Mouse (Mus musculus) kidney, adult 8-10 months (tissue): ENCODE results near the gene Trim72.
"Not testable (repeated sequence)": the region's sequence is repeated elsewhere in the genome, so short reads cannot be mapped to it uniquely, and the experiment has no call there.

Experiments
- DNase-seq, 2 experiments: peaks; one replicate each; pipeline ENCODE4 v3.0.0; 2022

Trim72 gene

DNA sequence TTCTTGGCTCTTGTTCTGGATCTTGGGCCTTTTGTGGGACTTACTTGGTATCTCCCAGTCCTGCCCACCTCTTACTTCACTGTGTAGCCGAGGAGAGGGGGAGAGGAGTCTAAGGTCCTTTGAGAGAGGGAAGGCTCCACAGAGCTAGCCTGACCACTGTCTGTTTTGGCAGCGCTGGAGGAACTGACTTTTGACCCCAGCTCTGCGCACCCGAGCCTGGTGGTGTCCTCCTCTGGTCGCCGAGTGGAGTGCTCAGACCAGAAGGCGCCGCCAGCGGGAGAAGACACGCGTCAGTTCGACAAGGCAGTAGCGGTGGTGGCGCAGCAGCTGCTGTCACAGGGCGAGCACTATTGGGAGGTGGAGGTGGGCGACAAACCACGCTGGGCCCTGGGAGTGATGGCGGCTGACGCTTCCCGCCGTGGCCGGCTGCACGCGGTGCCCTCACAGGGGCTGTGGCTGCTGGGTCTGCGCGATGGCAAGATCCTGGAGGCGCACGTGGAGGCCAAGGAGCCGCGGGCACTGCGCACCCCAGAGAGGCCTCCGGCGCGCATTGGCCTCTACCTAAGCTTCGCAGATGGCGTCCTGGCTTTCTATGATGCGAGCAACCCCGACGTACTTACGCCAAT is 6.1 kb downstream of the Trim72 start:
- peak in 1 of 2 experiments; percentile 28 for DNase-seq

DNA sequence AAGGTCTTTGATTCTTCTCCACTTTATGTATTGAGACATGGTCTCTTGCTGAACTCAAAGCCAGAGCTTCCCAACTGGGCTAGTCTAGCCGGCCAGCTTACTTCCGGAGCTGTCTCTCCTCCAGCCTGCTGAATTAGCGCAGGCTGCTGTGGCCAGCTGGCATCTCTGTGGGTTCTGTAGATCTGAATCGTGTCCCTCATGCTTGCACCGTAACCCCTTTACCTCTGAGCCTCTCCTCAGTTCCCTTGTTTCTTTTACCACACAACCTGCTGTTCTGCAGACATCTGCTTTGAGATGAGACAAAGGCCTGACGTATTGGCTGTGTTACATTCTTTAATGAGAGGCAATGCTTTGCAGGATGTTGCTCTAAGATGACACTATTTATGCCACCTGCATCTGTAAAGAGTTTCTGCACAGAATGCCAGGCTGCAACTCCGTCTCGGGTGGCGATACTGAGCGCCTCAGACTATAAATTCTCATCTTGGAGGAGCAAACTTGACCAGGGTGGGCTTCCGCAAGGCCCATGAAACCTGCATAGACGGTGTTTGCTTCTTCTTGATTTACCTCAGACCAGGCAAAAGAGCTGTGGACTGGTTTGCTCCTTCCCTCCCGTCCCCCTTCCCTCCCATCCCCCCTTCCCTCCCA is 8.5 kb downstream of the Trim72 start:
- no peak for DNase-seq

GRCm38 (mm10) chr7:128013116-128013515 is 9.4 kb downstream of the Trim72 start:
- no peak for DNase-seq

GRCm38 (mm10) chr7:128016134-128016533 is 12.4 kb downstream of the Trim72 start:
- DNase-seq = not testable (repeated sequence)

- no peak for DNase-seq
Measured at GRCm38 (mm10) chr7:128016650-128017049, 12.9 kb downstream of the Trim72 start.

DNA sequence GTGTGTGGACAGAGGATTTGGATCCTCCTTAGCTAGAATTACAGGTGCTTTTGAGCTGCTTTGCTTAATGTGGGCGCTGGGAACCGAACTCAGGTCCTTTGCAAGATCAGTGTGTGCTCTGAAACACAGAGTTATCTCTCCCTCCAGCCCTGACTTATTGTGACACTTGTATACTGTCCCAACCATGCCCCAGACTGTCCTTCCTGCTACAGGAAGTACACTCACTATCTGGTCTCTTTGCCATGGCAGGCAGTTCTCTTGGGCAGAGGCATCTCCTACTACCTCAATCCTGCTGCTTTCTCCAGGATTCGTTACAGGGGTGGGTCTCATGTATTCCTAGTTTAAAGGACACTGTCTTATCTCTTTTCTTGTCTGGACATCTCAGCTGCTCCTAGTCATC is 14.5 kb downstream of the Trim72 start:
- DNase-seq = no peak

DNA sequence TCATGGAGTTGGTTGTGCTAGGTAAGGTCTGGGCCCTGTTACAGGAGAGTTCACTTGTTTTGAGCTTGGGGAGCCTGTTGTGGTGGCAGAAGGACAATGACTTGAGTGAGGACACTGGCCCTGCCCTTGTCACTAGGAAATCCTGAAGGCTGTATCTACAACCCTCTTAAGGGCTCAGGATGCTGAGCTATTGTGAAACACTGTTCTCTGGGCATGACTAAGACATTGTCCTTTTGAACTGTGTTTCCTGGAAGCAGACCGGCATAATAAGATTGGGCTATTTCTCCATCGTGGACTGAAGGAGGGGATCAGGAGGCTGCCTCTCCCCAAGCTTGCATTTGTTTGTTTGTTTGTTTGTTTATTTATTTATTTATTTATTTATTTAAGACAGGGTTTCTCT is 15.4 kb downstream of the Trim72 start:
- DNase-seq = no peak

DNA sequence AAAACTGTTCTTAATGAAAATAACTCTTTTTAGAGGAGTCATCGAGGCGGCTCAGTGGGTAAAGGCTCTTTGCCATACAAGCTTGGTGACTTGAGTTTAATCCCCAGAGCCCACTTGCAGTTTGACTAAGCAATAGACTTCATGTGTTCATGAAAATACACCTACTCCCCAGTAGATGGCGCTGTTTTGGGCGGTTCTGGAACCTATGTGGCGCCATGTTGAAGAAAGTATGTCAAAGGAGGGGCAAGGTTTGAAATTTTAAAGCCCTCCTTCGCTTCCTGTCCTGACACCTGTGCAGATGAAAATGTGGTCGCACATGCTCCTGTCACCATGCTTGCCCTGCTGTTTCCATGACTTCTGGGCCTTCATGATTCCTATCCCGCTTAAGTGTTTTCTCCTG is 19.2 kb downstream of the Trim72 start:
- no peak for DNase-seq

DNA sequence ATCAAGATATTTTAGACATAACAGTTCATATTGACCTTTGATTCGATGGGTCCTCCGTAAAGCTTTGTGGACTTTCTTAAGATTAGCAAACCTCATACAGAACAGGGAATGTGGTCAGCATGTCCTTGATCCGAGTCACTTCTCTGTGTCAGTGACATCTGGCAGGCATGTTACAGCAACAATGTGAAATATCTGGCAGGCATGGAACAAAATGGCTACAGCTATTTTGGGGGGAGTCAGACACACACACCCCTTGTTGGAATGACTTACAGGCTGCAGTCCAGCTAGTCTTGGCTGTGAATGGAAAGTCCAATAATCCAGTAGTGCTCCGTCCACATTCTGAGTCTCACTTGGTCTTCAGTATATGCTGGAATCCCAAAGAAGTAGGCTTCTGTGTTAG is 19.8 kb downstream of the Trim72 start:
- no peak for DNase-seq

- no peak for DNase-seq
Measured at GRCm38 (mm10) chr7:128024364-128024763, 20.6 kb downstream of the Trim72 start.

DNA sequence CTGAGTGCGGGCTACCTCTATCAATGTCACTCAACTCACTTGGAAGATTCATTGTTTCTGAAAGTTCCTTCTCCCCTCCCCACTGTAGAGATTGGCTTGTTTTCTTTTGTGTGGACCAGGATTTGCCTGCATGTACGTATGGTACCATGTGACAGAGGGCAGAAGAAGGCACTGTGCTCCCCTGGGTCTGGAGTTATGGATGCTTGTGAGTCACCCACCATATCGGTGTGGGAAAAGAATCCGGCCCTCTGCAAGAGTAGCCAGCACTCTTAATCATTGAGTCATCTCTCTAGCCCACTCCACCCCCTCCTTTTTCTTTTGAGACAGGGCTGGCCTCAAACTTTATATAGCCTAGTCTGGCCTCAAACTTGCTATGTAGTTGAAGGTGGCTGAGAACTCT is 21.2 kb downstream of the Trim72 start:
- DNase-seq = no peak

DNA sequence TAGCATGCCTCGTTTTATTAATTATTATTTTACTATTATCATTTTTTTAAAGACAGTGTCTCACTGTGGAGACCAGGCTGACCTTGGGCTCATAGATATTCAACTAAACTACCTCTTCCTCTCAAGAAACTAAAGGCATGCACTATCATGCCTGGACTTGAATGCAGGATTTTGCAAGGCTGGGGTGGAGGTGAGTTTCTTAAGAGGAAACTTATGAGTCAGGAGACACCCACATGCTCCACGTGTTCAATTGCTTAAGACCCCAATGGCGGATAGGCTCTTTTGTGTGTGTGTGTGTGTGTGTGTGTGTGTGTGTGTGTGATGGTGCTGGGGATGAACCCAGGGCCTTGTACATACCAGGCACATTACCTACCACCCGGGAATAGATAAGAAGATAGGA is 21.6 kb downstream of the Trim72 start:
- no peak for DNase-seq

- peak; percentile 18 to 20 for DNase-seq
Measured at GRCm38 (mm10) chr7:128031403-128031976, 27.7 kb downstream of the Trim72 start.

DNA sequence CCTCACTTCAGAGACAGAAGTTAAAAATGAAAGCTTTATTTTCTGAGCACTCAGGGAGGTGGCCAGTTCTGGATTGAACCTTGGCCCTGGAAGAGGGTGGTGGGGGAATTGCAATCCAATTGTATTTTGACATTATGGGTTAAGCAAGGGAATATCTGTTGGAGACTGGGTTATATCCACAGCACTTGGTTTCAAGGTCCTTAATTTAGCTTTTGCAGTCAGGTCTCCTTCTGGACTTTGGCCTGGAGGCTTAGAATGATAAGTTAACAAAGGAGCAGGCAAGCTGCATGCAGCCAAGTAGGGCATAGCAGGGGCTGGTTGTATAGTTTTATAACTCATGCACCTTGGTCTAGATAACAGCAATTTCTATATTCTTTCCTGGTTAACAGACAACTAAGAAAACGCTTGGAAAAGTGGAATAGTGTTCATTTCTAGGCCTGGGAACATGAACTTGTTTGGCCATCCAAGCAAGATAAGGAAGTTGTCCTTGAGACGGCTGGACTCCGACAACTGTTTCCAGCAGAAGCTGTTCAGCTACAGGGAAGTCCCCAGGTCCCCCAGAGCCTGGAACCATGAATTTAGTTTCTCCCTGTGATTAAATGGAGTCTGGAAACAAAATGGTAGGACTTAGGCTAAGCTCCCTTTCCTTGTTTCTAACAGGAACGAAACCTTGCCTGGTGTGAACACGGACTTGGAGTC is 28.7 kb downstream of the Trim72 start:
- peak in 1 of 2 experiments; percentile 23 for DNase-seq

- DNase-seq = no peak
Measured at GRCm38 (mm10) chr7:128032989-128033293, 29.2 kb downstream of the Trim72 start.

DNA sequence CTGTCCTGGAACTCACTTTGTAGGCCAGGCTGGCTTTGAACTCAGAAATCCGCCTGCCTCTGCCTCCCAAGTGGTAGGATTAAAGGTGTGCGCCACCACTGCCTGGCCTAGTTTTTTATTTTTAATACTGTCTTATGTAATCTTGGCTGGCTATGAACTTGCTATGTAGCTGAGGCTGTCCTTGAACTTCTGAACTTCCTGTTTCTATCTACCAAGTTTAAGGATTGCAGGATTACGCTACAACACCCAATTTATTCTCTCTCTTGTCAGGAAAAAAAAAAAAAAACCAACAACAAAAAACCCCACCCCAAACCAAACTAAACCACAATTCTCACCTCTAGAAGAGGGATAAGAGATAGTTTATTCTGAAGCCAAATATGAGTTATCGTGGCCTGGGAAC is 29.9 kb downstream of the Trim72 start:
- DNase-seq = no peak

GRCm38 (mm10) chr7:128042161-128042820 is 38.5 kb downstream of the Trim72 start:
- not testable (repeated sequence) for DNase-seq

- DNase-seq = no peak
Measured at GRCm38 (mm10) chr7:128044142-128044785, 40.5 kb downstream of the Trim72 start.

DNA sequence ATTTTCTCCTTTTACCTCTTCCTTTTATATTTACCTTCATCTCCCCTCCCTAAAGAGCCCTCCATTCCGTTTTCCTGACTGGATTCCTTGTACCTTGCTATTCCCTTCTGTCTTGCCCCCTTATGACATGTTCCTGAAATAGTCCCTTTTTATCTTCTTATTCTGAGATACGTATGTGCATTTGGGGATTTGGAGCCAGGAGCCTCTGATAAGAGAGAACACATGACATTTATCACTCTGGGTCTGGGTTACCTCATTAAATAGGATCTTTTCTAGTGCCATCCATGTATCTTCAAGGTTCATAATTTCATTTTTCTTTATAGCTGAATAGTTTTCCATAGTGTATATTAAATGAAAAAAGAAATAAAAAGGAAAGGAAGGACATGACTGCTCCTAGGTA is 41.9 kb downstream of the Trim72 start:
- no peak for DNase-seq

- no peak for DNase-seq
Measured at GRCm38 (mm10) chr7:128048819-128049218, 45.1 kb downstream of the Trim72 start.

GRCm38 (mm10) chr7:128049254-128049653 is 45.5 kb downstream of the Trim72 start:
- DNase-seq = no peak

DNA sequence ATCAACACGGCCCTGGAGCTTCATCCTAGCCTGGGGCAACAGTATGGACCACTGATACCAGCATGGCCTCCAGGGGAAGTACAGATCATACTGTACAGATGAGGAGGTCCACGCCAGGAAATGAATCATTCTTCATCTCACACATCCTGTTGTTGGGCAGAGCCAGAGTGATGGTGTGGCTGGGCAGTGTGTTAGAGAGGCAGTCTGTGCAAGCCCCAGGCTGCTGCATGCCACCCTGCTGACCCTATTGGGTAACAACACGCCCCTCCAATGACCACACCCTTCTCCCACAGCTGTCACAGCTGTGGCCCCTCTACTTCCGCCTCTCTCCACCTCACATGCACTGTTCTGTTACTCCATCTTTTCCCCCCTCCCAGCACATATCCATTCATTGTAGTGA is 47.0 kb downstream of the Trim72 start:
- no peak for DNase-seq

GRCm38 (mm10) chr7:128053061-128053460 is 49.3 kb downstream of the Trim72 start:
- no peak for DNase-seq
